Mouse (Mus musculus): Measurements from ENCODE around the gene Dnajc1.

GRCm38 (mm10) chr2:18235524-18235923 is 157.1 kb downstream of the Dnajc1 start:
- TF ChIP-seq POLR2A (IDR thresholded peaks at IDR 0.05; ENCODE audit: extremely low read depth, insufficient read depth, low read length) (no peak), CTCF (IDR thresholded peaks at IDR 0.05; ENCODE audit: low read depth, low read length) (no peak)

Measured in liver, adult 2 months (tissue).